Mouse (Mus musculus): ENCODE results near the gene Opn3.

The Opn3 gene

DNA sequence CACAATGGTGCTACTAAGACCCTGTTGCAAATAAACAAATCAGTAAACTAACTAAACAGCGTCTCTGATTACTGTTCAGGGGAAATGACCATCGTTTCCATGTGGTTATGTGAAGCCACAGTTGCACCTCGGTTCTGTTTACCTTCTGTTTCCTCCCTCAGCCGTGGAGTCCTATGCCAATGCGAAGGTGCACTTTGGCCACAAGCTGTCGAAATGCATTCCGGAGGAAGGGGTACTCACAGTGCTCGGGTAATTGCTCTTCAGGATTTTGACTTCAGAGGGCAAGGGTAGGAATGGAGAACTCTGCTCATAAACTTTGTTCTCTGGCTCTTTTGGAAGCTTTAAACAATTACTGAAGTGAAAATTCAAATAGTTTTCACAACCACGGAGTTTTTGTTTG, 45.6 kb downstream of the Opn3 start:
- DNase-seq: peak; percentile 88

DNA sequence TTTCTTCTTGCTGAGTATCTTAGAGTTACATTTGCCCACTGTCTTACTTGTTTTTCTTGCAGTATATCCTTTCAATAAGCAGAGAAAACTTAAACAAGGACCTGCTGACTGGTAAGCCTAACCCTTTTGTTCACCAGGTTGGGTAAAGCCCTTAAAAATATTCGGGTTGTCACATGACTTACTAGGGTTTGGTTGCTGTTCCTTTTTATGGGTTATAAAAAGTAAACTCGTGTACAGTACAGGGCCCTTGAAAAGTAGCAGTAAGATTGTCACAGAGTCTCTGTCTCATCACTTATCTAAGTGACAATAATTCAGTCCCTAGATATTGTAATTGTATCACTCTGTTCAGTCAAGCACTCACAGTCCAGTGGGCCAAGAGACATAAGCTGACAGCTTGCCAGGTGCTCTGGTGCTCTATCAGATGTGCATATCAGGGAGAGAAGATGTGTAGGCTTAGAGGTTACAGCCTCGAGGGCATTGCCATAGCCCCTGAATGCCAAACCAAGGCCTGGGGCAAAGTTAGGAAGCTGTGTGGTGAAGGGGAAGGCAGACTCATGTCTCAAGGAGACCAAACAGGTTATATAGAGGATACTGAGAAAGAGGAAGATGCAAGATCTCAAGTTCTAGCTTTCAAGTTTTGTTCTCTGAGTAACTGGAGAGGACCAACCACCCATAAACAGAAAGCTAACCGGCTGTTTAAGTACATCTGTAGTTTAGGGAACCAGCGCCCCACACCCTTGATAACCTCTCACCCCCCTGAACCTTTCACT, 48.9 kb downstream of the Opn3 start:
- DNase-seq: no peak

DNA sequence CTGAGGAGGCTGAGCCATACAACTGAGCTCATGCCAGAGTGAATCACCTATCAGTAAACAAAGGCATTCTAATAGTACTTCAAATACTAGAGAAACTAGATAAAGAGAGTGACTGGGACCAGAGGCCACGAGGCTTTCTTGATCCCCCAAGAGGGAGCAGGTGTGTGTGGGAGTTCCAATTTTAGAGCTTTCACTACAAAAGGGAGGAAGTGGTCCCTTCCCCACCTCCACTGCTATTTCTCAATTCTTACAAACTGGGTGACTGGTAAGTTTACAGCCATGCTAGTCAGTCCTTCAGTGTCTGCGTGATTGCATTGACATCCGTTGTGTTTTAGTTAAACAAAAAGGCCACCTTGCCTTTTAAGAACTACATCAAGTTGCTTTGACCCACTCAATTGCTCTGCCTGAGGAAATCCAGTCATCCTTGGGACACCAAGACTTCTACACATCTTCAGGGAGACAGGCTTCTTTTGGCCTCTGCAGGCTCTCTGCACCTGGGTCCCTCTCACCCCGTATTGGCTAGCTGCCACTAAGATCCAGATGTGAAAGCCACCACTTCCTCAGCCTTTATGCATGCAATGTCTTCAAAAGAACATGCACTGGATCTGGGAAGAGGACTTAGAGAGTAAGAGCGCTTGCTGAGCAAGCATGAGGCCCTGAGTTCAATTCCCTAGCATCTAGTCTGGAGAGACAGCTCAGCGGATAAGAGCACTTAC, 52.0 kb downstream of the Opn3 start:
- DNase-seq: no peak

DNA sequence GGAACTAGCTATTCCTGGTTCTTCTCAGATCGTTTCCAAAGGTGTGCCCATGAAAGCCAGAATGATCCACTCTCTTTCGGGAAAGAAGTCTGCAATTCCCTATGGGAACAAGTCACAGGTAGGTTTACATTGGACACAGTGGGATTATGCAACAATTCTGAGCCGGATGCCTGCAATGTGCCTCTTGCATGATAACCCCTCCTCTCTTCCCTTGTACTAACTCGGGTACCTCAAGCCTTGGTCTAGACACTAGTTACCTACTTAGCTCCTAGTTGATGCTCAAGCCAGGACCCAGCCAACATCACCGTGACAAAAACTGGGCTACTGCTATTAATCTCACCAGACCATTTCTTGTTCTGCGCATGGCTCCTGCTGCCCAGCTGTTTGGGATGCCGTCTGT, 53.5 kb downstream of the Opn3 start:
- DNase-seq: no peak

DNA sequence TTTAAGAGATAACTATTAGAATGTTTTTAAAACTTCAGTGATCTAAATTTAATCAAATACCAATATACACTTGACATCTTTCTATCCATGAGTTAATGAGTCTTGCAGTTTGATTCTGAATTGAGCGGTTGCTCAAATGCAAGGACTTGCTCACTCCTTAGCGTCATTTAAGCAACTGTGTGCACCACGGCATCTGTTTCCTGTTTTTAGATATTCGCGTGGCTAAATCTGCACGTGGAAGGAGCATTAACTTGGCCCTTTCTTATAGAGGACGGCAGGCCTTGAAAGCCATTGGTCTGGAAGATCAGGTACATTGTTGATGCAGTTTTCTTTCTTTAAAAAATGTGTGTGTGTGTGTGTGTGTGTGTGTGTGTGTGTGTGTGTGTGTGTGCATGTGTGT, 54.9 kb downstream of the Opn3 start:
- no peak for DNase-seq

DNA sequence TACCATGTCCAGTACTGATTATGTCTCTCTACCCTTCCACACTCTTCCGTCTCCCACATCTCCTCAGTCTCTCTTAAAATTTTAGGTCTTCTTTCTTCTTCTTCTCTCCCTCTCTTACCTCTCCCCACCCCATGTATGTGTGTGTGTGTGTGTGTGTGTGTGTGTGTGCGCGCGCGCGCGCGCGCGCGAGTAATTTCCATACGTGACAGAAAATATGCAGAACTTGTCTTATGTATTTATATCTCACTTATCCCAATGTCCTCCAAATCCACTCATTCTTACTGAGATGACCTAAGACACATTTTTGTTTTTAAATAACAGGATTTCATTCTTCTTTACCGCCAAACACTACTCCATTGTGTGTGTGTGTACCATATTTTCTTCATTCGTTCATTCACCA, 60.1 kb downstream of the Opn3 start:
- no peak for DNase-seq

DNA sequence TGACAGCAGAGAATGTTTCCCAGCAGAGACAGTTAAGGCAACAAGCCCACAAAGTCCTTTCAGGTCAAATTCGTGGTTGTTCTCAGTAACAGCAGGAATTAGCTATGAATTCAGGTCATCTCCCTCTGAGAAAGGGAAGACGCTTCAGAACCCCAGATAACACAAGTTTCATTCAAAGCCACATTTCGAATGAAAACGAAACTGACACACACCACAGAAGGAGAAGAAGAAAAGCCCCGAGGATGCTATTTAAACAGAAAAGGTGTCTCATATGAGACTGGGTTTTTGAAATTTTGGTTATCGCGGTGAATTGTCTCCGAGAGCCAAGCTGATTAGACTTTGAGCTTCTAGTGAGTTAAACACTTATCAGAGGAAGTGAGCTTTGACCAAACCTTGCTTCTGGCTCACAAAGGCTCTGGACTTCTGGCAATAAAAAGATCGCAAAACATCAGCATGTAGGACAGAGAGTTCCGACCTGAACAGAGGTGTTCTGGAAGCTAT, 60.8 kb downstream of the Opn3 start:
- DNase-seq: peak; percentile 91

DNA sequence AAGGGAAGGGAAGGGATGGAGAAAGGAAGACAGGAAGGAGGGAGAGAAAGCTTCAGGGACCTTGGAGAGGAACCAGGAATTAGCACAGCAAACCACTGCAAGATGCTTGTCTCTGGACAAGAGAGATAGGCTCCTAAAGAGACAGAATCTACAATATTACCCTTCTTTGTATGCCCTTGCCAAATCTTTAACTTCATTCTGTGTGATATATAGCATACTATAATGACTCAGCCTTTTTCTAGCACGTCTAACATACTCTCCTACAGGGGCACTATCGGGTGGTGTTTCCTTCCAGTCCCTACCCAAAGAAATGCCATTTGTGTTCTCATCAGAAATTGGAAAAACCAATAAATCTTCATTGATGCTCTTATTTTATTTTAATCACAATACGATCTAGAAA, 61.5 kb downstream of the Opn3 start:
- no peak for DNase-seq

DNA sequence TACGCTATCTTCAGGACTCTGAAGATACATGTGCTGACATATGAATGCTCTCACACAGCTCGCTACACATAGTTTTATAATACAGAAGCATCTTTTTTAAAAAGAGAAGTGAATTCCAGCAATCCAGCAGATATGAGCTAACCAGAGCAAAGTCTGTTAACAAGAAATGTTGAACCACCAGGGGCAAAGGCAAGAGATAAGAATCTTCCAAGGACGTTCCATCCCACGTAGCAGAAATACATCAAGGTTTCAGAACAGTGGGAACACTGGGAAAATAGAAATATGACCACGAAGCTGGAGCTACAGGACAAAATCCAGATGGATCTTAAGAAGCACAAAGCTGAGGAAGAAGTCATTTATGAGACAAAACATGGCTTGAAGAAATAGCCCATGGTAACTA, 62.2 kb downstream of the Opn3 start:
- no peak for DNase-seq

DNA sequence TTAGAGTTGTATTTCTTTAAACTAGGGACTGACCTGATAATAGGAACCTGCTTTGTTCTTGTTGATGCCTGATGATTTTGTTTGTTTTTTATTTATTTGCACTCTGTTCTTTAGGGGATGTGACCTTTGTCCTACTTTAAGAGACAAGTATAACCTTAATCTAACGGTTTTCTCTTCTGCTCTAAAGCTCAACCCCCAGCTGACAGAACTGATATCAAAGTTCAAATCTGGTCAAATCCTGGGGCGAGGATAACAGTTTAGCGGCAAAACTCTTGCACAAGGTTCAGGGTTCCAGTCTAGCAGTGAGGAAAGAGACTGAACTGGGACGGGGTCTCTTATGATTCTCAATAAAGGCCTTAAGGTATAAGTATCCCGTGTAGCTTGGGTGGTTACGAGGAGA, 63.3 kb downstream of the Opn3 start:
- DNase-seq: no peak

DNA sequence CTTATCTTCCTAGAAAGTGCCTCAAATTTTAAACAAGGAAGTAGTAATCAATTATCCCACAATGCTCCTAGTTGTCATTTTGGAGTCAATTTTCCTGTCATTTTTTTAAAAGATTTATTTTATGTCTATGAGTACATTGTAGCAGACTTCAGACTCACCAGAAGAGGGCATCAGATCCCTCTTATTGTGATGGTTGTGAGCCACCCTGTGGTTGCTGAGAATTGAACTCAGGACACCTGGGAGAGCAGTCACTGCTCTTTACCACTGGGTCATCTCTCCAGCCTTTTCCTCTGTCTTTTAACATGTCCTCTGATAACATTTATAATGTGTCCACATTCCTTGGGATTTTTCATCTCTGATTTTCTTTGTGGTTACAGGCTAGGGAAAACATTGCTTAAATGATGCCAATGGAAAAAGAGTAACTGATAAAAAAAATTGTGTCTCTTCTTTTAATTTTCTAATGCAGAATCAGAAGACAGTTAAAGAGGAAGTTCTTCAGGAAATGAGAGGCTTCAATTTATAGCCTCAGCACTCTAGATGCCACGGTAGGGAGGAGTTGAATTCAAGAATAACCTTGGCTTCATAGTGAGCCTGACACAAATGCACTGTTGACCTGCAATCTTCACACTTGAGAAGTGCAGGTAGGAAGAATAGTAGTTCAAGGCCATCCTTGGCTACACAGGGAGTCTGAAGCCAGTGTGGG, 66.4 kb downstream of the Opn3 start:
- DNase-seq: no peak

DNA sequence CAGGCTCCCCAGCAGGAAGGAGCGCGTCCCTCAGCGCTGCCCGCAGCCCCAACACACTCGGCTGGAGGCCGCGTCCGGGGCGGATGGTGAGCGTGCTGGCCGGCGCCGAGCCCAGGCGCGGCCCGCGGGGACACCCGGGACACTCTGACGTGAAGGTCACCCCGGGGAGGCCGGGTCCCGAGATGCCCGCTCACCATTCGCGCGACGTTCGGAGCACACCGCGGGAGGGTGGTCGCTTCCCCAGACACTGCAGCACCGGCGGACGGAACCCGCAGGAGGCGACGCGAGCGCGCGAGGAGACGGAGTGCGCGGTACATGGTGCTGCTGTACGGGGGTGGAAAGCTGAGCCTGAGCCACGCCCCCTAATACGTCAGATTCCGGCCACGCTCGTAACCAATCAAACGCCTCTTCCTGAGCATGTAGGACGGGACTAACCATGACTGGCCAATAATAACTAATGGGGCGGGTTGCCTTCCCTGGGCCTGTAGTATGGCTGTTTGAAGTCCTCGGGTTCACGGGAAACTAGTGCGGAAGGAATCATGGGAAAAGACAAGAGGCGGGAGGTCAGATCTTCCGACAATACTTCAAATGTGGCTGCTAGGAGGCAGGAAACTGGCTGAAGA, 67.2 kb downstream of the Opn3 start, which contains the start of gene Fh1:
Gene Fh1 (minus strand): TSS at position 379 of the 623 bp plus-strand sequence.
- peak; percentile 99 for DNase-seq

DNA sequence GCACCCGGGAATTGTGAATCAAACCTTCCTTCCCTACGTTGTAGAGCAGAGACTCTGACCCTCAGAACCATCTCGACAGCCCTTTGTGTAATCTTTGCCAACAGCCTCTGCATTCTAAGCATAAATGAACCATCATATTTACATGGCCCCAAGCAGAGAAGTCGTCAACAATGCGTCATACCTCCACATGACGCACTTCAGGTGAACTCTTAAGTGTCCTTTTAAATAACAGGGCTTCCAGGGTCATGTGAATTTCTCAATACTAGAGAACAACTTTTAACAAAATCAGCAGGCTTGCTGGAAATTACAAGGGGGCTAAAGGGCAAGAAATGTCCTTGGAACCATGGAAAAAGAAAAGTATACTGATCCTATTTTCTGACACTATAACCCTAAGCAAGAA, 68.9 kb downstream of the Opn3 start:
- DNase-seq: no peak

DNA sequence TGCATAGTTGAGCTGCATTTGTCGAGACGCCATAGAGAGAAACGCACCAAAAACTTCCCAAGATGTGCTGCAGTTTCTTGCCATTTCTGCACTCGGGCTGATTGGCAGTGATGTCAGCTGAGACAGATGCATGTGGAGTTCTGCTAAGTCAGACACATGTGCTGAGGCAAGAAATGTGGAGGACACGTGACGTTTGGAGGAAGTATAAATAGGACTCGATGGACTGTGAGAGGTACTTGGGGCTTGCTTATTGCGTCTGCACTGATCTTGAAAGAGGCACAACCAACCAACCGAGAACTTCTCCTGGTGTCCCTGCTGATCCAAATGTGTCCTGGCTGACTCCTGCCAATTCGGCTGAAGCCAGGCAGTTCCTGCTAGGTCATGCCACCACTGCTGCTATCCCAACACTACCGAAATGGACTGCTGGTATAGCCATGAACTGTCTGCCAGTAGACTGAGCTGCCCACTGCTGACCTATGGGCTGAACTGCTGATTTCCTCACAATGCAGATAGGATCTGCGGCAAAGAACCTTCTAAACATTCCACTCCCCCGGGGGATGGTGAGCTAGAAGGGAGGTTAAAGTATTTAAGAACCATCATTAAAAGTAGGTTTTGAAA, 72.7 kb downstream of the Opn3 start, which contains the start of gene Kmo:
Gene Kmo (plus strand): TSS at position 568 of the 618 bp plus-strand sequence.
- no peak for DNase-seq

DNA sequence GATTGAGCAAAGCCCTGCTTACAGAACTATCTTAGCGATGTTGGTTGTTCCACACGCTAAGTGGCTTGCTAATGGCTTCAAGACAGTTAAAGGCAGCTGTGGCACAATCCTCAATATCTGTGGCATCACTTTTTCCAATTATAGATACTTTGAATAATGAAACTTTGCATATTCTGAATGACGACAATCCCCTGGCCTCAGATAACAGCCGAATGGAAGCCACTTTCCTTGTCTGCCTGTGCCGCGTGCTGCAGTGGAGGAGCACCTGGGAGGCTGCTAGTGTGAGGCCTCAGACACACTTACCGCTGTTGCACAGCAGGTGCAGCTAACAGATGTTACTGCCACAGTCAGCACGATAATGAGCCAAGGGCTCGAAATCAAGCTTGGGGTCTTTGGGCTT, 77.6 kb downstream of the Opn3 start:
- no peak for DNase-seq

All from kidney, adult 9 months (tissue).